Mouse (Mus musculus): ENCODE measurements around the gene Trim28. TPM values are rescaled to one million over a fixed set of nuclear protein-coding genes. Genes with fewer than 3 reads are reported as not detected.
"Not testable (repeated sequence)": the region's sequence is repeated elsewhere in the genome, so short reads cannot be mapped to it uniquely, and the experiment has no call there.

Trim28 gene
- total RNA-seq, 4 experiments from 2014 or later = 244 to 272 (median 252) TPM

- no peak for DNase-seq (ENCODE audit: low spot score in 2 of 2)
Observed at GRCm38 (mm10) chr7:13059536-13059935, 60.6 kb downstream of the Trim28 start.

GRCm38 (mm10) chr7:13063399-13063798 lies 64.5 kb downstream of the Trim28 start:
- DNase-seq (ENCODE audit: low spot score in 2 of 2) = not testable (repeated sequence)

GRCm38 (mm10) chr7:13072293-13072692 lies 73.4 kb downstream of the Trim28 start:
- DNase-seq (ENCODE audit: low spot score in 2 of 2) = no peak

Other genes with a start within 250 kb of the Trim28 start
- 10 to 100 TPM; 21.6 to 35.9 (median 28.0) TPM for gene Zscan18, start 195.5 kb upstream of the Trim28 start, total RNA-seq (2022)
- 10 to 100 TPM; 22.6 to 31.3 (median 25.8) TPM for gene Zfp329, start 180.3 kb upstream of the Trim28 start, total RNA-seq (2022)
- 10 to 100 TPM; 14.0 to 18.0 (median 15.9) TPM for gene Zfp110, start 164.4 kb upstream of the Trim28 start, total RNA-seq (2022)
- 1 to 10 TPM; 6.6 to 8.3 (median 7.4) TPM for gene Zfp128, start 117.9 kb upstream of the Trim28 start, total RNA-seq (2022)
- 10 to 100 TPM; 14.0 to 20.3 (median 15.1) TPM for gene Zscan22, start 101.3 kb upstream of the Trim28 start, total RNA-seq (2022)
- gene Rps5, start 76.8 kb upstream of the Trim28 start, total RNA-seq (2022) = 100 to 1,000 TPM; 383 to 519 (median 436) TPM
- 1 to 10 TPM in 1 of 4 experiments, under 1 TPM in 3; 0.77 to 1.4 (median 0.92) TPM for gene Rnf225, start 71.7 kb upstream of the Trim28 start, total RNA-seq (2022)
- gene Zfp324, start 33.3 kb upstream of the Trim28 start, total RNA-seq (2022) = 10 to 100 TPM in 3 of 4 experiments, 1 to 10 TPM in 1; 9.5 to 11.6 (median 11.3) TPM
- gene Zfp446, start 21.3 kb upstream of the Trim28 start, total RNA-seq (2022) = 10 to 100 TPM in 1 of 4 experiments, 1 to 10 TPM in 3; 7.5 to 10.8 (median 8.8) TPM
- gene Slc27a5, start 922 bp upstream of the Trim28 start, total RNA-seq (2022) = under 1 TPM in 3 of 4 experiments, not detected in 1; 0.27 to 0.47 (median 0.27) TPM
- gene Zbtb45, start 10.9 kb downstream of the Trim28 start, total RNA-seq (2022) = 10 to 100 TPM; 27.0 to 29.6 (median 29.3) TPM
- gene Chmp2a, start 35.7 kb downstream of the Trim28 start, total RNA-seq (2022) = 100 to 1,000 TPM; 145 to 152 (median 147) TPM
- 100 to 1,000 TPM; 188 to 210 (median 192) TPM for gene Ube2m, start 39.2 kb downstream of the Trim28 start, total RNA-seq (2022)
- 10 to 100 TPM; 12.1 to 16.3 (median 15.0) TPM for gene Mzf1, start 55.6 kb downstream of the Trim28 start, total RNA-seq (2022)
- gene Vmn1r85, start 96.1 kb downstream of the Trim28 start, total RNA-seq (2022) = not detected
- gene Vmn1r86, start 120.8 kb downstream of the Trim28 start, total RNA-seq (2022) = not detected
- not detected for gene Vmn1r87, start 141.0 kb downstream of the Trim28 start, total RNA-seq (2022)
- gene Vmn1r88, start 160.5 kb downstream of the Trim28 start, total RNA-seq (2022) = under 1 TPM; 0.16 to 0.35 (median 0.27) TPM
- not detected for gene Vmn1r89, start 213.9 kb downstream of the Trim28 start, total RNA-seq (2022)

All from layer of hippocampus, adult 8-10 months (tissue).